Mouse (Mus musculus) embryonic facial prominence, embryonic 10.5 days (tissue): ENCODE measurements around the gene Rcc1l. TPM values are rescaled to one million over a fixed set of nuclear protein-coding genes. Genes with fewer than 3 reads are reported as not detected.

Experiments used
- DNase-seq: peaks from one replicate; pipeline ENCODE4 v3.0.0-alpha.2; 2017; ENCODE audit warnings: low spot score
- H3K27ac ChIP-seq: fragments of 300-500 bp; sonication (generic); replicated peaks from 2 replicates; pipeline ENCODE4 v1.5.1; 2016; ENCODE audit warnings: mild to moderate bottlenecking
- H3K27me3 ChIP-seq: fragments of 300-500 bp; sonication (generic); replicated peaks from 2 replicates; pipeline ENCODE4 v1.6.1; 2016; ENCODE audit warnings: low read depth, mild to moderate bottlenecking; ENCODE audit not compliant: poor library complexity, severe bottlenecking
- H3K36me3 ChIP-seq: fragments of 300-500 bp; sonication (generic); replicated peaks from 2 replicates; pipeline ENCODE4 v1.6.1; 2016; ENCODE audit warnings: mild to moderate bottlenecking, moderate library complexity
- H3K4me1 ChIP-seq: fragments of 300-500 bp; sonication (generic); 2 replicates; pipeline ENCODE4 v1.6.1; 2016
- H3K4me3 ChIP-seq: fragments of 300-500 bp; sonication (generic); 2 replicates; pipeline ENCODE4 v1.5.1; 2016; ENCODE audit warnings: mild to moderate bottlenecking, moderate library complexity
- H3K9me3 ChIP-seq: fragments of 300-500 bp; sonication (generic); 2 replicates; pipeline ENCODE4 v1.6.1; 2016; ENCODE audit warnings: mild to moderate bottlenecking
- WGBS: fragments of 180-500 bp; shearing (Covaris S2); methylation state at CpG from one replicate; pipeline ENCODE4 v1.1.7; 2016; 5-methylcytosine and 5-hydroxymethylcytosine counted together
- polyA plus RNA-seq: library from polyadenylated mRNA; unstranded; fragments of >200 nt; fragmentation: Nextera tagmentation; extraction: Ambion mirVana; gene quantifications from 2 replicates; pipeline ENCODE4 v1.2.1, GENCODE M21; 2016

Rcc1l gene
- polyA plus RNA-seq, 1 experiment from 2014 or later: 41.9 TPM

GRCm38 (mm10) chr5:134164688-134165087 lies 11.9 kb downstream of the Rcc1l start:
- Histone ChIP-seq H3K4me1 (no peaks in the 10 kb centered on the region), H3K27me3 (no peaks in the 10 kb centered on the region), H3K36me3 (peaks cover 97% of the 10 kb centered on the region), H3K9me3 (no peaks in the 10 kb centered on the region), H3K4me3 (no peak overlapping the region), H3K27ac (no peak overlapping the region)
- no peak for DNase-seq
- 90% methylated on average over 5 of the region's 5 CpGs for WGBS

- H3K9me3 ChIP-seq: no peaks in the 10 kb centered on the region
- DNase-seq: no peak
- peaks cover 97% of the 10 kb centered on the region for H3K36me3 ChIP-seq
- H3K27me3 ChIP-seq: no peaks in the 10 kb centered on the region
- WGBS: 93% methylated on average over 7 of the region's 7 CpGs
- H3K4me1 ChIP-seq: no peaks in the 10 kb centered on the region
- H3K4me3 ChIP-seq: no peak overlapping the region
- H3K27ac ChIP-seq: no peak overlapping the region
These were observed 20.6 kb downstream of the Rcc1l start for GRCm38 (mm10) chr5:134155916-134156466.

GRCm38 (mm10) chr5:134151895-134152294 lies 24.7 kb downstream of the Rcc1l start:
- no peak overlapping the region for H3K27ac ChIP-seq
- no peaks in the 10 kb centered on the region for H3K9me3 ChIP-seq
- no peaks in the 10 kb centered on the region for H3K4me1 ChIP-seq
- no peaks in the 10 kb centered on the region for H3K27me3 ChIP-seq
- 85% methylated on average over 11 of the region's 11 CpGs for WGBS
- H3K4me3 ChIP-seq: no peak overlapping the region
- peaks cover 98% of the 10 kb centered on the region for H3K36me3 ChIP-seq
- DNase-seq: no peak

- Histone ChIP-seq H3K27ac (no peak overlapping the region), H3K27me3 (no peaks in the 10 kb centered on the region), H3K4me3 (no peak overlapping the region), H3K9me3 (0 out of 2 replicates have a peak, but pooled peaks cover 7% of the 10 kb centered on the region), H3K4me1 (peaks cover 3% of the 10 kb centered on the region; the same call in 1 of the 2 replicates), H3K36me3 (peaks cover 87% of the 10 kb centered on the region)
- no peak for DNase-seq
- 90% methylated on average over 4 of the region's 4 CpGs for WGBS
These were observed 28.4 kb downstream of the Rcc1l start for GRCm38 (mm10) chr5:134148153-134148552.

- 86% methylated on average over 10 of the region's 10 CpGs for WGBS
- H3K27me3 ChIP-seq: no peaks in the 10 kb centered on the region
- H3K4me3 ChIP-seq: no peak overlapping the region
- DNase-seq: no peak
- peaks cover 86% of the 10 kb centered on the region for H3K36me3 ChIP-seq
- 0 out of 2 replicates have a peak, but pooled peaks cover 7% of the 10 kb centered on the region for H3K9me3 ChIP-seq
- no peak overlapping the region for H3K27ac ChIP-seq
- H3K4me1 ChIP-seq: peaks cover 4% of the 10 kb centered on the region; the same call in 1 of the 2 replicates
These were observed 29.3 kb downstream of the Rcc1l start for GRCm38 (mm10) chr5:134147194-134147753.

GRCm38 (mm10) chr5:134144986-134145385 lies 31.6 kb downstream of the Rcc1l start:
- no peak for DNase-seq
- Histone ChIP-seq H3K27me3 (no peaks in the 10 kb centered on the region), H3K27ac (no peak overlapping the region), H3K4me3 (no peak overlapping the region), H3K36me3 (peaks cover 75% of the 10 kb centered on the region), H3K4me1 (peaks cover 4% of the 10 kb centered on the region; the same call in 1 of the 2 replicates), H3K9me3 (0 out of 2 replicates have a peak, but pooled peaks cover 7% of the 10 kb centered on the region)
- WGBS: 93% methylated on average over 8 of the region's 8 CpGs

GRCm38 (mm10) chr5:134142381-134142780 lies 34.2 kb downstream of the Rcc1l start:
- Histone ChIP-seq H3K36me3 (peaks cover 66% of the 10 kb centered on the region), H3K4me1 (peaks cover 4% of the 10 kb centered on the region; the same call in 1 of the 2 replicates), H3K27ac (no peak overlapping the region), H3K4me3 (no peak overlapping the region), H3K9me3 (0 out of 2 replicates have a peak, but pooled peaks cover 7% of the 10 kb centered on the region), H3K27me3 (no peaks in the 10 kb centered on the region)
- 79% methylated on average over 11 of the region's 11 CpGs for WGBS
- DNase-seq: no peak

GRCm38 (mm10) chr5:134141236-134141635 lies 35.3 kb downstream of the Rcc1l start:
- no peak overlapping the region for H3K4me3 ChIP-seq
- WGBS: 76% methylated on average over 7 of the region's 7 CpGs
- H3K36me3 ChIP-seq: peaks cover 69% of the 10 kb centered on the region
- no peak for DNase-seq
- no peaks in the 10 kb centered on the region for H3K27me3 ChIP-seq
- H3K27ac ChIP-seq: no peak overlapping the region
- H3K9me3 ChIP-seq: 0 out of 2 replicates have a peak, but pooled peaks cover 7% of the 10 kb centered on the region
- peaks cover 4% of the 10 kb centered on the region; the same call in 1 of the 2 replicates for H3K4me1 ChIP-seq

GRCm38 (mm10) chr5:134139429-134139828 lies 37.1 kb downstream of the Rcc1l start:
- peaks cover 73% of the 10 kb centered on the region for H3K36me3 ChIP-seq
- H3K4me3 ChIP-seq: no peak overlapping the region
- H3K27ac ChIP-seq: no peak overlapping the region
- H3K4me1 ChIP-seq: peaks cover 4% of the 10 kb centered on the region; the same call in 1 of the 2 replicates
- DNase-seq: no peak
- H3K9me3 ChIP-seq: no peaks in the 10 kb centered on the region
- H3K27me3 ChIP-seq: no peaks in the 10 kb centered on the region
- WGBS: 90% methylated on average over 6 of the region's 6 CpGs

- WGBS: 88% methylated on average over 5 of the region's 5 CpGs
These were observed 38.6 kb downstream of the Rcc1l start for GRCm38 (mm10) chr5:134137933-134138332.

GRCm38 (mm10) chr5:134136022-134136421 lies 40.6 kb downstream of the Rcc1l start:
- H3K27ac ChIP-seq: no peak overlapping the region
- H3K36me3 ChIP-seq: peaks cover 64% of the 10 kb centered on the region
- DNase-seq: no peak
- 96% methylated on average over 12 of the region's 12 CpGs for WGBS
- H3K4me3 ChIP-seq: no peak overlapping the region
- peaks cover 7% of the 10 kb centered on the region for H3K4me1 ChIP-seq
- no peaks in the 10 kb centered on the region for H3K9me3 ChIP-seq
- H3K27me3 ChIP-seq: no peaks in the 10 kb centered on the region

More at GRCm38 (mm10) chr5:134137933-134138332, 38.6 kb downstream of the Rcc1l start:
- no peak overlapping the region for H3K27ac ChIP-seq
- peaks cover 73% of the 10 kb centered on the region for H3K36me3 ChIP-seq
- no peaks in the 10 kb centered on the region for H3K27me3 ChIP-seq
- DNase-seq: no peak
- no peaks in the 10 kb centered on the region for H3K4me1 ChIP-seq
- no peak overlapping the region for H3K4me3 ChIP-seq
- no peaks in the 10 kb centered on the region for H3K9me3 ChIP-seq

GRCm38 (mm10) chr5:134131586-134131985 lies 45.0 kb downstream of the Rcc1l start:
- peaks cover 5% of the 10 kb centered on the region; the same call in 1 of the 2 replicates for H3K9me3 ChIP-seq
- no peak overlapping the region for H3K27ac ChIP-seq
- DNase-seq: no peak
- H3K27me3 ChIP-seq: no peaks in the 10 kb centered on the region
- WGBS: 40% methylated on average over 4 of the region's 4 CpGs
- H3K4me1 ChIP-seq: peaks cover 7% of the 10 kb centered on the region
- peaks cover 55% of the 10 kb centered on the region for H3K36me3 ChIP-seq
- H3K4me3 ChIP-seq: no peak overlapping the region

GRCm38 (mm10) chr5:134126232-134126631 lies 50.3 kb downstream of the Rcc1l start:
- H3K27me3 ChIP-seq: no peaks in the 10 kb centered on the region
- H3K27ac ChIP-seq: no peak overlapping the region
- H3K4me3 ChIP-seq: no peak overlapping the region
- 86% methylated on average over 2 of the region's 2 CpGs for WGBS
- peaks cover 24% of the 10 kb centered on the region for H3K36me3 ChIP-seq
- peaks cover 6% of the 10 kb centered on the region; the same call in 1 of the 2 replicates for H3K9me3 ChIP-seq
- no peak for DNase-seq
- peaks cover 4% of the 10 kb centered on the region; the same call in 1 of the 2 replicates for H3K4me1 ChIP-seq
